Mouse (Mus musculus) urinary bladder, postnatal 10 days (tissue): ENCODE data around the gene AL607142.1.

Experiments used
- DNase-seq: peaks from one replicate; pipeline ENCODE4 v3.0.0; 2022; ENCODE audit warnings: low spot score

Gene AL607142.1

DNA sequence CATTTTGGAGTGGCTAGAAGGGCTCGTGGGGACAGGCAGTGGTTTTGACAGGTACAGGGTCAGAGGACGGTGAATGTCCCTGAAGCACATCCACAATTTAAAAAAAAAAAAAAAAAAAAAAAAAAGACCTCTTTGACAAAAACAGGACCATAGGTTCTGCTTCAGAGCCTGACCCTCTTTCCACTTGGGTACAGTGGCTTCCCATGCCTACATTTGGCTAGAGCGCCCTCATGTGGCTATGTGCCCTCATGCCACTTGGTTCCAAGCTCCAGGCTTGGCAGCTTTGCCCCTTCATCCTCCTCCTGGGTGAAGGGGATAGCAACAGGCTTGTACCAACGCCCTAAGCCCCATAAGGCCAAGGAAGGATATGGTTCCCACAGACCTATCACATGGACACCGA, 39.8 kb downstream of the AL607142.1 start:
- no peak for DNase-seq

GRCm38 (mm10) chr4:120106362-120106761, 41.6 kb downstream of the AL607142.1 start:
- no peak for DNase-seq

- no peak for DNase-seq
These were observed 43.0 kb downstream of the AL607142.1 start for GRCm38 (mm10) chr4:120107787-120108186.

DNA sequence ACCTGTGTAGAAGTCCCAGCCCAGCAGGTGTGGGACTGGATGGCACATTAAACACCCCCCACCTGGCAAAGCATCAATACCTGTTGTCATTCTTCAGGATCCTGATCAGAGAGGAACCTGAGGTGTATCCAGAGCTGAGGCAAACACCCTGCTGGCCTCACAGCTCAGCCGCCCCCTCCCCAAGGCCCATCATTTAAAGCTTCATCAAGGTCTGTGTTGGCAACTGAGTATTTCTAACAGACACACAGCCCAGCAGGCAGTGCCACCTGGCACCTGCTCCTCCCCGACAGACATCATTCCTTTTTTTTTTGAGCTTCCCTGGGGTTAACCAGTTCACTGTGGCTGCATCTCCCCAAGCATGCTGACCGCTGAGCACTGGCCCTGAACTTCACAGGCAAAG, 50.7 kb downstream of the AL607142.1 start:
- DNase-seq = no peak

GRCm38 (mm10) chr4:120116312-120116711, 51.5 kb downstream of the AL607142.1 start:
- no peak for DNase-seq

DNA sequence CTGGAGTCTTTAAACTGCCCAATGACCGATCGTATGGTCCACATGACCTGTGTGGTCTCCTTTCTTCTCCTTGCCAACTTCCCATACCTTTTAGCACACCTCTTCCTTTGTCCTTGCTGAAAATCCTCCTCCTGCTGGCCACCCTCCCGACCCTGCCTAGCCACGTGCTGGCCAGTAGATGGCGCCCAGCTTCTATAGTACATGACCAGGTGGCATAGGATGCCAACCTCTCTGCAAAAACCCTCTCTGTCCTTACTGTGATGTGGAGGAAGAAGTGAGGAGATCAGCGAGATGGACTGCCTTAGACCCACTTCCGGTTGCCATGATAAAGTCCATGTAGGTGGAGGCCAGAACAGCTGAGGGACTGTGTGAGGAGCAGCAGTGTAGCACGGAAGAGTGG, 55.5 kb downstream of the AL607142.1 start:
- DNase-seq = no peak

DNA sequence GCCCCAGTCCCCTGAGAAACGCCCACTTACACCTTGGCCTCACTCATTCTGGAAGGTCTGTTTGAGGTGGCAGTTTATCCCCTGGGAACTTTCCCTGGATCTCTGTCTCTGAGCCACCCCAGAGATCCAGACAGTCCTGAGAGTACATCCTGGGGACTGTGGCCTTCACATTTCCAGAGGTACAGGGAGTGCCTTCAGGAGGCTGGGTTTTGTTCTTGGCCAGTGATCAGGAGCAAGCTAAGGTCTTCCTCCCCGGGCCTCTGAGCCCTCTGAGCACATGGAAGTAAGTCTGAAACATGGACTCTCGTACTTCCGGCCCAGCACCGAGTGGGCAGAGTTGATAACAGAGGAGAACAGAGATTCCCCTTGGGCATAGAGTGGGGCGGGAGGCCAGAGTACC, 59.9 kb downstream of the AL607142.1 start:
- DNase-seq = no peak

GRCm38 (mm10) chr4:120126047-120126446, 61.3 kb downstream of the AL607142.1 start:
- no peak for DNase-seq

- no peak for DNase-seq
These were observed 62.5 kb downstream of the AL607142.1 start for GRCm38 (mm10) chr4:120127333-120127732.

- DNase-seq = no peak
These were observed 63.2 kb downstream of the AL607142.1 start for GRCm38 (mm10) chr4:120128033-120128432.

DNA sequence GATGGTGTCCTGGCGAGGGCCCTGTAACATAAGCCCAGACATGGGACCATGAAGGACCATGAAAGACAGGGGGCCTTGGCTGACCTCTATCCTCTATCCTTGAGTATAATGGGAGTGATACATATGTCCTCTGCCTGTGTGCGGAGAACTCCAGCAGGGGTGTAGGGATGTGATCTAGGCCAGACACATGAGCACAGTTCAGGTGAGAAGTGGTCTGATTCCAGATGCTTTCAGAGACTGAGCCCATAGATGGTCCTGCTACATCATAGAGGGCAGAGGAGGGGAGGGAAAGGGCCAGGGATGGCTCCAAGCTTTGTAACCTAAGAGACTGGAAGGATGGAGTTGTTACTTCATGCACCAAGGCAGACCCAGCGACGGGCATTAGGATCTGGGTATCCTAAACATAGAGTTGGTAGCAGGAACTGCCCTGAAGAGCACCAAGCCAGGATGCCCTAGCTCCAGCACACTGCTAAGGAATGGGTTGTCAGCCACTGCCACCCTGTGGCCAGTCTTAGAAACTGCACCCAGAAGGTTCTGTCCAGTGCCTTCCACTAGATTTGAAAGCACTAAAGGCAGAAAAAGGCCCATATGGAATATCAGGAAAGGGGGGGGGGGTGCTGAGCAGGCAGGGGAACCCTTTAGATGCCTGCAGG, 64.6 kb downstream of the AL607142.1 start:
- no peak for DNase-seq

- no peak for DNase-seq
These were observed 66.1 kb downstream of the AL607142.1 start for GRCm38 (mm10) chr4:120130926-120131325.

DNA sequence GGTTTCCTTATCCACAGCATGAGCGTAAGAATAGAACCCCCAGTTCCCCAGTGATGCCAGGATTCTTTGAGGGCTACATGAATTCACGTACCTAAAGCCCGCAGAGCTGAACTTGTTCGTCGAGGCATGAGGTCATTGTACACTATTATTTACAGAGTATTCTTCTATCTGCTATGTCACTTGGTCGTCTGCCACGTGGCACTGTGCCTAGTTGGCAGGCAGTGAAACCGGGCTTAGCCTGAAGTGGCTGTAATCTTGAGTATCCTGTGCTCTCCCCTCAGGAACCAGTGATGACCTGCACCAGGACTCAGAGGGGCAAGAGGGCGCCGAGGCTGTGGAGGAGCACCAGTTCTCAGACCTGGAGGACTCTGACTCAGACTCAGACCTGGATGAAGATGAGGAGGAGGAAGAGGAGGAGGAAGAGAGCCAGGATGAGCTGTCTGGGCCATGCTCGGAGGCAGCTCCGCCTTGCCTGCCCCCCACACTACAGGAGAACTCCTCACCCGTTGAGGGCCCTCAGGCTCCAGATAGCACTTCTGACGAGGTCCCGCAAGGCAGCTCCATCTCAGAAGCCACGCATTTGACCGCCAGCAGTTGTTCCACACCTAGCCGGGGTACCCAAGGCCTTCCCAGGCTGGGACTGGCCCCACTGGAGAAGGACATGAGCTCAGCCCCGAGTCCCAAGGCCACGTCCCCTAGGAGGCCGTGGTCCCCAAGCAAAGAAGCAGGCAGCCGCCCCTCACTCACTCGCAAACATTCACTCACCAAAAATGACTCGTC, 66.8 kb downstream of the AL607142.1 start:
- peak; percentile 56 for DNase-seq

DNA sequence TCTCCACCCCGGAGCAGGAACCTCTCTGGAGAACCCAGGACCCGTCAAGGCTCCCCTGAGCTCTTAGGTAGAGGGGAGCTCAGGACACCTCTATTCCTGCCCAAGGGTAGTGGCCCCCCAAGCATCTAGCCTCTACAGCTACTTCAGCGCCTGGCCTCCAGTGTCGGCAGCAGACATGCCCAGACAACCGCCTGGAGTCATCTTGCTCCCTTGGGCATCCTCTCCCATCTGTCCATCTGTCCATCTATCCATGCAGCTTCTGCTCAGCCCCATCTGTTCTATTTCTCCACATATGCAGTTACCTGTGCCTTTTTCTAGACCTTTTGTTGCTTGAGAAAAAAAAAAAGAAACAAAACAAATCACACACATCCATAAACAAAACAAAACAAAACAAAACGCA, 69.4 kb downstream of the AL607142.1 start:
- DNase-seq = no peak

- no peak for DNase-seq
These were observed 77.0 kb downstream of the AL607142.1 start for GRCm38 (mm10) chr4:120141810-120142209.

- DNase-seq = no peak
These were observed 78.1 kb downstream of the AL607142.1 start for GRCm38 (mm10) chr4:120142905-120143304.
